Mouse (Mus musculus): Measurements from ENCODE around the gene Crabp1. TPM values are rescaled to one million over a fixed set of nuclear protein-coding genes. Genes with fewer than 3 reads are reported as not detected.

The Crabp1 gene
- polyA plus RNA-seq, 1 experiment from 2014 or later, result 4.1 TPM

DNA sequence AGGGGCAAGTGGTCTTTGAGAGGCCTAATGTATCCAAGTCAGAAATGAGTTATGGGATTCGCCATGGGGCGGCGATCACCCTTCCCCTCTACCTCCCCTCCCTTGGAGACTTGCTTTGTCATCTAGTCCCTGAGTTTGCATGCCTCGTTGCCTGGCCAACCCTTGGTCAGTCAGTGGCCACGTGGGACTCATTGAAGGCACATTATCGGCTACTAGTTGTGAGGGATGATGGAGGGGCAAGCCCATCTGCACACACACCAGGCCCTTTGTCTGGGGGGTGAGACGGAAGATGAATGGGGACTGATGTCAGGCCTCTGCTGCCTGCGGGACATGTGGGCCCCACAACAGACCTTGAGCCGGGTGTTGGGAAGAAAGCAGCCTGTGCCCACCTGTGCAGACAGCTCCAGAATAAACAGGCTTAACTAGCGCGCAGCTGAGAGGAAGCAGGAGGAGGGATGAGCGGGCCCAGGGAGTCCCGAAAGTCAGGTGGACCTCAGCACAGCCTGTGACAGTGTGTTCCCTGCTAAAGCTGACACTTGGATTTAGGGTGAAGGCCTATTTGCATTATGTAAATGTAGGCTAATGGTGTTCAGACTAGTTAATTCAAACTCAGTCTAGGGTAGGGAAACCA is 18.7 kb upstream of the Crabp1 start:
- no peaks in the 10 kb centered on the region for H3K9me3 ChIP-seq (ENCODE audit: control insufficient read depth, low read length)
- WGBS, result 39% methylated on average over 13 of the region's 13 CpGs
- DNase-seq (ENCODE audit: low spot score), result no peak

DNA sequence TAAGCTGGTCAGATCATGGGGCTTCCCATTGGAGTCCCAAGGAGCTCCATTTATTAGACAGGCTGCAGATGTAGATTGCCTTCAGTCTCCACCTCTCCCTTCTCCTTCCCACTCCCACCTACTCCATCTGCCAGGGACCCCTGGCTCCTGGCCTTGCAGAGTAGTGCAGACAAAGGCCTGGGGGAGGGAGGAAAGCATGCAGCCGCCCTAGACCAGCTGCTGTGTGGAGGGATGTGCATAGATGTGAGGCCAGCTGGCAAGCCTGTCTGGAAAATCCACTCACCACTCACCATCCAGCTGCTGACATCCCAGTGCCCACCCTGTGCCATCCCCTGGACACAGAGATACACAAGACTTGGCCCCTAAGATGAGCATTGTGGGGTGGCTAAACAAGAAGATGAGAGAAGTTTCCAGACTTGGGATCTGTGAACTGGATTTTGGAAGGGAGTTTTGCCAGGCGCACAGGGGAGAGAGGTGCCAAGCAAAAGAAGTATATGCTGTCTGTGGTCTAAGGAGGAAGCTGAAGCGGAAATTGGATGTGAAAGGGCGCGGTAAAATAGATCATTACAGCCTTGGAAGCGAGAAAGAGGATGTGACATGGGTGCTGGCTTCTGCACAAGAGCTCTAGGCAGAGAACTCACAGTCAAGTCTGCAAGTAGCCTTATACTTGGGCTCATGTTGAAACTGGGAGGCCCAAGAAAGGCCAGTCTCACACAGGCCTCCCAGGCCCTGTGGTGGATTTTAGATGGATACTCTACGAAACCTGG is 14.2 kb upstream of the Crabp1 start:
- H3K4me1 ChIP-seq (replicated peaks; ENCODE audit: control insufficient read depth, insufficient read depth), result no peaks in the 10 kb centered on the region
- no peak for TF ChIP-seq CTCF (IDR thresholded peaks at IDR 0.05; ENCODE audit: low read depth)
- TF ChIP-seq EP300 (optimal IDR thresholded peaks at IDR 0.05), result no peak
- no peaks in the 10 kb centered on the region for H3K27me3 ChIP-seq (ENCODE audit: control insufficient read depth, insufficient read depth, low read length)
- H3K27ac ChIP-seq (replicated peaks), result no peak overlapping the region
- no peaks in the 10 kb centered on the region for H3K9me3 ChIP-seq (ENCODE audit: control insufficient read depth, low read length)
- 77% methylated on average over 7 of the region's 7 CpGs for WGBS
- no peak for ATAC-seq (ENCODE audit: low FRiP score, low TSS enrichment)
- H3K4me3 ChIP-seq (ENCODE audit: low read depth, low read length), result no peak overlapping the region
- DNase-seq (ENCODE audit: low spot score), result no peak
- no peak overlapping the region for H3K9ac ChIP-seq (ENCODE audit: low read length)
- H3K36me3 ChIP-seq (ENCODE audit: control insufficient read depth, insufficient read depth, low read length), result no peaks in the 10 kb centered on the region
- H3K4me2 ChIP-seq (replicated peaks; ENCODE audit: low read depth), result no peak overlapping the region

More for the DNA sequence above, 18.7 kb upstream of the Crabp1 start:
- ATAC-seq (ENCODE audit: low FRiP score, low TSS enrichment), result no peak
- H3K36me3 ChIP-seq (ENCODE audit: control insufficient read depth, insufficient read depth, low read length), result no peaks in the 10 kb centered on the region
- H3K27me3 ChIP-seq (ENCODE audit: control insufficient read depth, insufficient read depth, low read length), result no peaks in the 10 kb centered on the region
- H3K4me2 ChIP-seq (replicated peaks; ENCODE audit: low read depth), result no peak overlapping the region
- no peak overlapping the region for H3K4me3 ChIP-seq (ENCODE audit: low read depth, low read length)
- TF ChIP-seq EP300 (optimal IDR thresholded peaks at IDR 0.05) (no peak), CTCF (IDR thresholded peaks at IDR 0.05; ENCODE audit: low read depth) (no peak)
- no peak overlapping the region for H3K27ac ChIP-seq (replicated peaks)
- no peak overlapping the region for H3K9ac ChIP-seq (ENCODE audit: low read length)
- no peaks in the 10 kb centered on the region for H3K4me1 ChIP-seq (replicated peaks; ENCODE audit: control insufficient read depth, insufficient read depth)

DNA sequence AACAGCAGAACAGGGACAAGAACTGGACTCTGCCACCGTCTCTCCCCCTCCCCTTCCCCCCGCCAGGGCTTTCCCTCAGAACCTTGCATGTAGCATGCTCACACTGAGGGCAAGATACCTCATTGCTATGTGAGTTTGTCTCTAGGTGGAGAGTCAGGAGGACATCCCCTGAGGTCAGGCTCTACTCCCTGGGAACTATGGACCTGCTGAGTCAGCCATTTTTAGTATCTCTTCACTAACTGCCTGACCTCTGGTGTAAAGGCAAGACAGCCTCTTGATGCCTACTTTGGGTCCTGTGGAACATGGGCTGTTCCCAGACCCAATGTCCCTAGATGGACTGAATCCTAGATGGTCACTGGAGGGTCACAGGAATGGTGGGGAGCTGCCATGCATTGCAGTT is 12.9 kb upstream of the Crabp1 start:
- no peak for ATAC-seq (ENCODE audit: low FRiP score, low TSS enrichment)

DNA sequence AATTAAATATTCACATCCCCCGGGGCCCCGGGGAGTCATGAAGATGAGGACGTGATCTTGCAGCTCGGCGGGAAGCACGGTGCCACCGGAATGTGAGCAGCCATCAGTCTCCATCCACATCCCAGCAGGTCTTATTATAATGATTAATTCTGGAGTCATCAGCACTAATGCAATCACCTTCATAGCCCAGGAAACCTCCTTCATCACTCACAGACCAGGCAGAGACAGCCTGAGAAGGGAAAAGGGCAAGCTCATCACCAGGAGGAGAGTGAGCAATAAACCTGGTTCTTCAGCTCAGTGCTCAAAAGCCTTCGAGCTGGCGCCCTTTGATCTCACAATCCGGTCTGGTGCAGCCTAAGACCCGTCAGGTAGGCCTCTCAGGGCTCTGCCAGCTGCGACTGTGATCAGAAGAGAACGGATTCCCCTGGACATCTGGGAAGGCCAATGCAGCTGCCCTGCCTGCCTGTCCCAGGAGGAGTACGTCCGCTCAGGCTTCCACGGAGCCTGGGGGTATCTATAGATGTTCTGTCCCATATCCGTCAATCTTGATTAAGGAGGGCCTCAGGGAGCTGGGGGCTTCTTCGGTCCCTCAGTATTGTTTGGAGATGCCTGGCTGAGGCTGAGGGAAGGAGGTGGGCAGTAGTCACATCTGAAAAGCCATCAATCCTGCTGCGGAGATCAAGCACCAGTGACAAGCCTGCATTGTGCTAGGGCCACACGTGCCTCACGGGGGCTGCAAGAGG is 12.2 kb upstream of the Crabp1 start:
- H3K36me3 ChIP-seq (ENCODE audit: control insufficient read depth, insufficient read depth, low read length), result no peaks in the 10 kb centered on the region
- no peaks in the 10 kb centered on the region for H3K9me3 ChIP-seq (ENCODE audit: control insufficient read depth, low read length)
- H3K4me1 ChIP-seq (replicated peaks; ENCODE audit: control insufficient read depth, insufficient read depth), result no peaks in the 10 kb centered on the region
- TF ChIP-seq CTCF (IDR thresholded peaks at IDR 0.05; ENCODE audit: low read depth) (no peak), EP300 (optimal IDR thresholded peaks at IDR 0.05) (no peak)
- no peaks in the 10 kb centered on the region for H3K27me3 ChIP-seq (ENCODE audit: control insufficient read depth, insufficient read depth, low read length)
- WGBS, result 38% methylated on average over 21 of the region's 21 CpGs
- H3K4me3 ChIP-seq (ENCODE audit: low read depth, low read length), result no peak overlapping the region
- no peak overlapping the region for H3K4me2 ChIP-seq (replicated peaks; ENCODE audit: low read depth)
- no peak overlapping the region for H3K27ac ChIP-seq (replicated peaks)
- H3K9ac ChIP-seq (ENCODE audit: low read length), result no peak overlapping the region
- ATAC-seq (ENCODE audit: low FRiP score, low TSS enrichment) (no peak), DNase-seq (ENCODE audit: low spot score) (no peak)

More for the DNA sequence above, 12.9 kb upstream of the Crabp1 start:
- Histone ChIP-seq H3K9me3 (ENCODE audit: control insufficient read depth, low read length) (no peaks in the 10 kb centered on the region), H3K27ac (replicated peaks) (no peak overlapping the region), H3K9ac (ENCODE audit: low read length) (no peak overlapping the region), H3K4me3 (ENCODE audit: low read depth, low read length) (no peak overlapping the region), H3K36me3 (ENCODE audit: control insufficient read depth, insufficient read depth, low read length) (no peaks in the 10 kb centered on the region), H3K4me1 (replicated peaks; ENCODE audit: control insufficient read depth, insufficient read depth) (no peaks in the 10 kb centered on the region), H3K27me3 (ENCODE audit: control insufficient read depth, insufficient read depth, low read length) (no peaks in the 10 kb centered on the region), H3K4me2 (replicated peaks; ENCODE audit: low read depth) (no peak overlapping the region)
- TF ChIP-seq EP300 (optimal IDR thresholded peaks at IDR 0.05) (no peak), CTCF (IDR thresholded peaks at IDR 0.05; ENCODE audit: low read depth) (no peak)
- WGBS, result 93% methylated on average over 2 of the region's 2 CpGs
- DNase-seq (ENCODE audit: low spot score), result no peak

DNA sequence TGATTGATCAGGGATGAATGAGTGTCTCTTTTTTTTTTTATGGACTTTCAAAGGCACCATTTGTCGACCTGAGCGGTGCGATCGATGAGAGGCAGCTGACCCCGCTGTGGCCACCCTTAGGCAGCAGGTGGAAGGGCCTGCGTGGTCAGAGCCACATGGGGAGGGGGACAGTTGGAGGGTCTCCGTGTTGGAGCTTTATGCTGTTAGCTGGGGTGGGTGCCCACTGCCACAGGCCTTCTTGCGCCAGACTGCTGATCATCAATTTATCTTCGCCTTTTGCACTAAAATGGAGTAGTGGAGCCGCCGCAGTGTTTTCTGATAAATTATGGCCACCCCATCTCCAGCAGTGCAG is 11.6 kb upstream of the Crabp1 start:
- WGBS, result 50% methylated on average over 11 of the region's 11 CpGs
- no peak for TF ChIP-seq EP300 (optimal IDR thresholded peaks at IDR 0.05)
- no peak for TF ChIP-seq CTCF (IDR thresholded peaks at IDR 0.05; ENCODE audit: low read depth)
- no peak for ATAC-seq (ENCODE audit: low FRiP score, low TSS enrichment)

More for the DNA sequence above, 11.6 kb upstream of the Crabp1 start:
- no peaks in the 10 kb centered on the region for H3K36me3 ChIP-seq (ENCODE audit: control insufficient read depth, insufficient read depth, low read length)
- no peak overlapping the region for H3K4me3 ChIP-seq (ENCODE audit: low read depth, low read length)
- H3K4me1 ChIP-seq (replicated peaks; ENCODE audit: control insufficient read depth, insufficient read depth), result no peaks in the 10 kb centered on the region
- no peaks in the 10 kb centered on the region for H3K27me3 ChIP-seq (ENCODE audit: control insufficient read depth, insufficient read depth, low read length)
- H3K9me3 ChIP-seq (ENCODE audit: control insufficient read depth, low read length), result no peaks in the 10 kb centered on the region
- H3K4me2 ChIP-seq (replicated peaks; ENCODE audit: low read depth), result no peak overlapping the region
- no peak overlapping the region for H3K9ac ChIP-seq (ENCODE audit: low read length)
- H3K27ac ChIP-seq (replicated peaks), result no peak overlapping the region
- DNase-seq (ENCODE audit: low spot score), result no peak
